Mouse (Mus musculus) heart, postnatal 0 days (tissue): ENCODE measurements around the gene Eid2. TPM values are rescaled to one million over a fixed set of nuclear protein-coding genes. Genes with fewer than 3 reads are reported as not detected.
A peak's percentile ranks its signal among the peaks of the same experiment; 100 is the strongest.

Source experiments
- ATAC-seq: fragments of 200-750 bp; cut with Nextera tagmentation; 2 replicates; pipeline ENCODE4 v1.8.0; 2017; ENCODE audit warnings: low read depth, moderate number of reproducible peaks, moderate library complexity; ENCODE audit not compliant: insufficient read depth
- DNase-seq: peaks from one replicate; pipeline ENCODE4 v3.0.0-alpha.2; 2016; ENCODE audit warnings: low spot score
- H3K27ac ChIP-seq: fragments of 300-500 bp; sonication (generic); 2 replicates; pipeline ENCODE4 v1.5.1; 2014; ENCODE audit warnings: low read depth, mild to moderate bottlenecking
- H3K27me3 ChIP-seq: fragments of 300-500 bp; sonication (generic); 2 replicates; pipeline ENCODE4 v1.6.1; 2014; ENCODE audit warnings: low read length, mixed read lengths; ENCODE audit not compliant: control insufficient read depth, insufficient read depth
- H3K36me3 ChIP-seq: fragments of 300-500 bp; sonication (generic); replicated peaks from 2 replicates; pipeline ENCODE4 v1.6.1; 2014; ENCODE audit warnings: low read length, mixed read lengths; ENCODE audit not compliant: control insufficient read depth, insufficient read depth
- H3K4me1 ChIP-seq: fragments of 300-500 bp; sonication (generic); 2 replicates; pipeline ENCODE4 v1.6.1; 2014; ENCODE audit warnings: antibody characterized with exemption; ENCODE audit not compliant: control insufficient read depth, insufficient read depth
- H3K4me2 ChIP-seq: fragments of 300-500 bp; sonication (generic); 2 replicates; pipeline ENCODE4 v1.6.1; 2014; ENCODE audit warnings: low read depth, mild to moderate bottlenecking, low read length, moderate library complexity
- H3K4me3 ChIP-seq: fragments of 300-500 bp; sonication (generic); 2 replicates; pipeline ENCODE4 v1.5.1; 2014; ENCODE audit warnings: low read depth, low read length
- H3K9ac ChIP-seq: fragments of 300-500 bp; sonication (generic); replicated peaks from 2 replicates; pipeline ENCODE4 v1.6.1; 2014; ENCODE audit warnings: low read depth, low read length, mixed read lengths
- H3K9me3 ChIP-seq: fragments of 300-500 bp; sonication (generic); replicated peaks from 2 replicates; pipeline ENCODE4 v1.6.1; 2016; ENCODE audit warnings: low read length; ENCODE audit not compliant: control insufficient read depth
- CTCF ChIP-seq: IDR thresholded peaks from 2 replicates; pipeline ENCODE4 v1.5.1; 2016; ENCODE audit warnings: antibody characterized with exemption, control low read depth, low read depth
- EP300 ChIP-seq: IDR thresholded peaks from 2 replicates; pipeline ENCODE4 v1.6.1; 2016; ENCODE audit warnings: antibody characterized with exemption, low read depth
- WGBS: fragments of 180-500 bp; shearing (Covaris S2); extraction: QIAGEN DNeasy Blood & Tissue Kit; methylation state at CpG from one replicate; pipeline ENCODE4 v1.1.7; 2014; 5-methylcytosine and 5-hydroxymethylcytosine counted together
- polyA plus RNA-seq: library from polyadenylated mRNA; unstranded; fragments of >200 nt; fragmentation: Nextera tagmentation; extraction: Ambion mirVana; gene quantifications from 2 replicates; pipeline ENCODE4 v1.2.1, GENCODE M21; 2015
- total RNA-seq: library from RNA; depleted of rRNA; stranded (reverse); fragments of >200 nt; gene quantifications from 2 replicates; pipeline ENCODE4 v1.2.3, GENCODE M21; 2014; ENCODE audit warnings: low replicate concordance; rRNA removed

Eid2 gene
- total and polyA plus RNA-seq, 2 experiments from 2014 or later: 1.4 to 18.2 TPM

DNA sequence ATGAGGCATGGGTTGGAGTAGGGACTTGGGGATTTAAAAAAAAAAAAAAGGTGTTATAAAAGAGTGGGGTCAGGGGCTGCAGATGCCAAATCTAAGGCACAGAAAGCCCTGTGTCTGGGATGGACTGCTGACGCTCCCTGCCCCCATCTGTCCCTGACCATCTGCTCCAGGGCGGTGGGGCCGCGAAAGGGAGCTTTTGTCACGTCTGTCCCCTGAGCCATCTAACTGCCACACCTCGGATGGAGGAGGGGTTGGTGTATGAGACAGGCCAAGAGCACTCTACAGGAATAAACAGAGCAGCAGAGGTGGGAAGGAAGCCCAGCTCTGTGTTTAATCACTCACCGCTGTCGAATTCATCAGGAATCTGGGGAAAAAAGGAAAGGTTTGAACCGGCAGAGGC lies 42.1 kb downstream of the Eid2 start:
- no peaks in the 10 kb centered on the region for H3K27me3 ChIP-seq
- DNase-seq (no peak), ATAC-seq (no peak)
- H3K4me2 ChIP-seq: no peak overlapping the region
- WGBS: 53% methylated on average over 9 of the region's 9 CpGs
- H3K36me3 ChIP-seq: peaks cover 58% of the 10 kb centered on the region
- no peak for TF ChIP-seq EP300
- no peak for TF ChIP-seq CTCF
- no peak overlapping the region for H3K27ac ChIP-seq
- H3K4me1 ChIP-seq: peaks cover 7% of the 10 kb centered on the region
- no peak overlapping the region for H3K4me3 ChIP-seq
- no peak overlapping the region for H3K9ac ChIP-seq
- H3K9me3 ChIP-seq: no peaks in the 10 kb centered on the region

DNA sequence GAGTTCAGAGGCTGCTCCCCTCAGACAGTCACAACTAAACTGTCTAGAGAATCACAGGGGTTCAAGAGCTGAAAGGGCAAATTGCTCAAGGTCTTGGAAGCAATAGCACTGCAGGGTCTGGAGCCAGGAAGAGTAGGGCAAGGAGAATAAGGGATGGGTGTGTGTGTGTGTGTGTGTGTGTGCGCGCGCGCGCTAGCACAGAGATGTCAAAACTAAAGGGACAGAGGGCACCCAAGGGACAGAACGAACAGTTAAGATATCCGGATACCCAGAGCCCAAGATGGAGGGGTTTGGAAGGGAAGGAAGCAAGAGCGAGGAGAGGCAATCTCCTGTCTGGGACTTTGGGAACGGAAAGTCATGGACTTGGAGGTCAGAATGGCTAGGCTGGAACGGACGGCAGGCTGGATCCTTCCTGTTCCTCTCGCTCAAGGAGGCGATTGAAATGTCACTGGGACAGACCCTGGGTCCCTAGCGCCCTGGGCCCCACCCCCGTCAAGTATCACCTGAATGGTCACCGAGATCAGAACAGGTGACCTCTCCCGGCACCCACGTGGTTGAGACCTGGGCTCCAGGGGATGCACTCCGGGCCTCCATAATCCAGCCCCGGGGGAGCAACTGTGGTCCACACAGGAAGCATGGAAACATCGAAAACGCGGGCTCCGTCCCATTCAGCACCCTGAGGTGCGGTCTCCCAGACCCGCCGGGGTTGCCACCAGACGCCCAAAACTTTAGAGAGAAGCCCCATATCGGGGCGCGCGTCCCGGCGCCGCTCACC lies 43.7 kb downstream of the Eid2 start:
- H3K4me2 ChIP-seq: peak overlapping the region; percentile 97
- peak overlapping the region; percentile 91 for H3K4me3 ChIP-seq
- peaks cover 58% of the 10 kb centered on the region for H3K36me3 ChIP-seq
- DNase-seq (no peak), ATAC-seq (peak; percentile 59)
- H3K9ac ChIP-seq: peak overlapping the region; percentile 79
- TF ChIP-seq CTCF (no peak), EP300 (no peak)
- H3K9me3 ChIP-seq: no peaks in the 10 kb centered on the region
- WGBS: 5% methylated on average over 35 of the region's 35 CpGs
- H3K27ac ChIP-seq: 0 out of 2 replicates have a peak overlapping the region, but pooled peaks have one; percentile 36
- H3K4me1 ChIP-seq: peaks cover 7% of the 10 kb centered on the region
- H3K27me3 ChIP-seq: no peaks in the 10 kb centered on the region

DNA sequence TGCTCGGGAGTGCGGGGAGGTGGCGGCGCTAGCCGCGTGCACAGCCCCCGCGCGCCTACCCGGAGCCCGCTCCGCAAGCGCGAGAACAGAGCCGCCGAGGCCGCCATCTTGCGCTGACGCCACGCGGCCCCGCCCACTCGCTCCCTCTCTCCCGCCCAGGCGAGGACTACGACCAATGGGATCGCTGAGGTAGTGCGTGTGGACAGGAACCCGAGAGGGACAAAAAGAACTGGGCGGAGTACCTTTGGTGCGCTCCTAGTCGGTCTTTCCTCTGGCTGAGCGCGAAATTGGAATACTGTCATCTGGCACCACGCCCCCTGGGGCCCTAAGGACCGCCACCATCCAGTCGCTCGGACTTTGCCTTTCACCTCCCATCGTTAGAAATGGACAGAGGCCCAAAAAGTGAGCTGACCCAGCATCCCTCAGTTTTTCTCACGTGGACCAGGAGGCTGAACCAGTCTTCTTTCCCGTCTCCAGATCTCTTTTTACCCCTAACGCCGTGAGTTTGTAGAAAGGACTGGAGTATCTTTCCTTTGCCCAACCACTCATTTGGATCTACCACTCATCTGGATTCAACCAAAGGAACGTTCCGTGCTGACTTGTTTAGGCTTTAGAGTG lies 44.4 kb downstream of the Eid2 start, which contains the start of gene Timm50:
Gene Timm50 (minus strand): TSS at position 147 of the 618 bp plus-strand sequence.
- DNase-seq (peak; percentile 98), ATAC-seq (peak; percentile 98)
- TF ChIP-seq CTCF (no peak), EP300 (no peak)

DNA sequence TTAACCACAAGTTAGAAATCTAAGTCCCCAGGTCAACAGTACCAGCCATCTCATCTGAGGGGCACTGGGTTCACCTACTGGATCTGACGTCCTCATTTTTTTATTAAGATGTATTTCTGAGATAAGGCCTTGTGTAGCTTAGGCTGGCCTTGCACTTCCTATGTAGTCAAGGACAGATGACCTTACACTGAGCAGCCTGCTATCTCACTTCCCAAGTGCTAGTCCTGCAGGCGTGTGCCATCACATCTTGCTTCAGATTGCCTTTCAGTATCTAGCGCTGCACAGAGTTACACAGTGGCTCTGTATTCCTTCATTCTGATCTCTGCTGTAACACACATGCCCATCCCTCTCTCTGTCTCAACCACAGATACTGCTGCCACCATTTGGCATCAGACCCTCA lies 50.4 kb downstream of the Eid2 start:
- H3K4me3 ChIP-seq: no peak overlapping the region
- 70% methylated on average over 3 of the region's 3 CpGs for WGBS
- no peak for DNase-seq

More for the DNA sequence above, 44.4 kb downstream of the Eid2 start, which contains the start of gene Timm50:
- Histone ChIP-seq H3K27ac (0 out of 2 replicates have a peak within 1 kb of the TSS, but pooled peaks have one; percentile 36), H3K27me3 (no peaks in the 10 kb centered on the region), H3K4me3 (peak within 1 kb of the TSS; percentile 91), H3K36me3 (peaks cover 58% of the 10 kb centered on the region), H3K4me1 (peaks cover 7% of the 10 kb centered on the region), H3K9me3 (no peaks in the 10 kb centered on the region), H3K4me2 (peak within 1 kb of the TSS; percentile 97), H3K9ac (peak within 1 kb of the TSS; percentile 79)
- WGBS: 1% methylated on average over 44 of the region's 45 CpGs

DNA sequence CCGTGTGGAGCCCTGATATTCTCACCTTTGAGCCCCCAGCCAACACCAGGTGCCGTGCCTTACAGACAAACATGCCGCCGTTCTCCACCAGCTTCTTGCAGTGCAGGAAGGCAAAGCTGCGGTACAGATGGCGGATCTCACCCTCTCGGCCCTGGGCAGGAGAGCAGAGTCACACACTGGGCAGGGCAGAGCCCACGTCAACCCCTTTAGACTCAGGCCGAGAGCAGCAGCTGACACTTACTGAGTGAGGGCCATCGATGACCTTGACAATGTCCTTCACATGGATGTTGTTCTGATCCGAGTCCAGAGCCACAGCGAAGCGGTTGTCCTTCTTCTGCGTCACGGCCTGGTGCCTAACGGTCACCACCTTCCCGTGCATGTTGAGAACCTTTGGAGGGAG lies 51.0 kb downstream of the Eid2 start:
- Histone ChIP-seq H3K36me3 (peaks cover 95% of the 10 kb centered on the region), H3K27ac (no peak overlapping the region), H3K9me3 (no peaks in the 10 kb centered on the region), H3K4me3 (no peak overlapping the region), H3K4me2 (no peak overlapping the region), H3K27me3 (no peaks in the 10 kb centered on the region), H3K9ac (no peak overlapping the region), H3K4me1 (no peaks in the 10 kb centered on the region)
- ATAC-seq (no peak), DNase-seq (no peak)
- no peak for TF ChIP-seq EP300
- WGBS: 83% methylated on average over 17 of the region's 17 CpGs

More for the DNA sequence above, 50.4 kb downstream of the Eid2 start:
- Histone ChIP-seq H3K36me3 (peaks cover 89% of the 10 kb centered on the region), H3K4me2 (no peak overlapping the region), H3K4me1 (no peaks in the 10 kb centered on the region), H3K9ac (no peak overlapping the region), H3K27me3 (no peaks in the 10 kb centered on the region), H3K9me3 (no peaks in the 10 kb centered on the region), H3K27ac (no peak overlapping the region)
- no peak for ATAC-seq
- TF ChIP-seq EP300: no peak
- no peak for TF ChIP-seq CTCF

Other genes starting within 250 kb of the Eid2 start
- gene Psmc4, start 217.8 kb upstream of the Eid2 start, total RNA-seq: 146 and 199 TPM in 2 replicates
- gene Psmc4, start 217.8 kb upstream of the Eid2 start, polyA plus RNA-seq: 203 and 207 TPM in 2 replicates
- gene Fcgbp, start 196.6 kb upstream of the Eid2 start, total RNA-seq: 0.46 TPM in 1 of 2 replicates, not detected in the other
- gene Fcgbp, start 196.6 kb upstream of the Eid2 start, polyA plus RNA-seq: not detected in 2 replicates
- not detected in 2 replicates for gene 9530053A07Rik, start 138.4 kb upstream of the Eid2 start, total RNA-seq
- gene 9530053A07Rik, start 138.4 kb upstream of the Eid2 start, polyA plus RNA-seq: 0.01 and 0.04 TPM in 2 replicates
- gene Fbl, start 98.2 kb upstream of the Eid2 start, total RNA-seq: 6.6 and 21.8 TPM in 2 replicates
- gene Fbl, start 98.2 kb upstream of the Eid2 start, polyA plus RNA-seq: 44.3 and 51.3 TPM in 2 replicates
- gene Dyrk1b, start 88.4 kb upstream of the Eid2 start, total RNA-seq: 21.3 and 37.1 TPM in 2 replicates
- 10.2 and 10.4 TPM in 2 replicates for gene Dyrk1b, start 88.4 kb upstream of the Eid2 start, polyA plus RNA-seq
- gene Eid2b, start 9.9 kb downstream of the Eid2 start, total RNA-seq: 4.4 and 13.0 TPM in 2 replicates
- 9.1 and 9.7 TPM in 2 replicates for gene Eid2b, start 9.9 kb downstream of the Eid2 start, polyA plus RNA-seq
- gene Selenov, start 23.3 kb downstream of the Eid2 start, total RNA-seq: not detected in 2 replicates
- gene Selenov, start 23.3 kb downstream of the Eid2 start, polyA plus RNA-seq: not detected in 2 replicates
- gene Dll3, start 34.4 kb downstream of the Eid2 start, total RNA-seq: not detected in 2 replicates
- gene Dll3, start 34.4 kb downstream of the Eid2 start, polyA plus RNA-seq: not detected in 2 replicates
- 60.6 and 69.9 TPM in 2 replicates for gene Timm50, start 44.2 kb downstream of the Eid2 start, total RNA-seq
- 90.1 and 90.6 TPM in 2 replicates for gene Timm50, start 44.2 kb downstream of the Eid2 start, polyA plus RNA-seq
- 52.3 and 71.4 TPM in 2 replicates for gene Supt5, start 70.9 kb downstream of the Eid2 start, total RNA-seq
- gene Supt5, start 70.9 kb downstream of the Eid2 start, polyA plus RNA-seq: 36.4 and 36.6 TPM in 2 replicates
- 145 and 161 TPM in 2 replicates for gene Rps16, start 82.8 kb downstream of the Eid2 start, total RNA-seq
- 481 and 513 TPM in 2 replicates for gene Rps16, start 82.8 kb downstream of the Eid2 start, polyA plus RNA-seq
- 23.5 and 41.7 TPM in 2 replicates for gene Plekhg2, start 104.7 kb downstream of the Eid2 start, total RNA-seq
- gene Plekhg2, start 104.7 kb downstream of the Eid2 start, polyA plus RNA-seq: 11.8 and 13.7 TPM in 2 replicates
- 10.8 and 19.2 TPM in 2 replicates for gene Zfp36, start 112.4 kb downstream of the Eid2 start, total RNA-seq
- gene Zfp36, start 112.4 kb downstream of the Eid2 start, polyA plus RNA-seq: 12.5 and 13.6 TPM in 2 replicates
- gene Med29, start 124.8 kb downstream of the Eid2 start, total RNA-seq: 42.1 and 51.4 TPM in 2 replicates
- 44.1 and 45.8 TPM in 2 replicates for gene Med29, start 124.8 kb downstream of the Eid2 start, polyA plus RNA-seq
- gene Paf1, start 125.1 kb downstream of the Eid2 start, total RNA-seq: 29.8 and 66.1 TPM in 2 replicates
- 54.2 and 56.5 TPM in 2 replicates for gene Paf1, start 125.1 kb downstream of the Eid2 start, polyA plus RNA-seq
- gene Gmfg, start 169.6 kb downstream of the Eid2 start, total RNA-seq: 1.5 and 3.0 TPM in 2 replicates
- gene Gmfg, start 169.6 kb downstream of the Eid2 start, polyA plus RNA-seq: 8.9 and 9.8 TPM in 2 replicates
- gene Lrfn1, start 184.1 kb downstream of the Eid2 start, total RNA-seq: 1.4 and 3.9 TPM in 2 replicates
- gene Lrfn1, start 184.1 kb downstream of the Eid2 start, polyA plus RNA-seq: 0.31 and 0.55 TPM in 2 replicates
- gene Ifnl2, start 242.6 kb downstream of the Eid2 start, total RNA-seq: not detected in 2 replicates
- not detected in 2 replicates for gene Ifnl2, start 242.6 kb downstream of the Eid2 start, polyA plus RNA-seq